Mouse (Mus musculus): ENCODE data around the gene 1190002N15Rik.

- TF ChIP-seq HCFC1 (IDR thresholded peaks at IDR 0.05; ENCODE audit: borderline replicate concordance, insufficient read depth, low read length) (no peak), ZC3H11A (IDR thresholded peaks at IDR 0.05; ENCODE audit: borderline replicate concordance, low read depth, low read length) (no peak)
Measured at GRCm38 (mm10) chr9:94471485-94471884, 66.4 kb downstream of the 1190002N15Rik start.

Measured in ES-E14 (cell line).